ENCODE assay signal across 8 mouse cellular contexts in the genomic region with DNA sequence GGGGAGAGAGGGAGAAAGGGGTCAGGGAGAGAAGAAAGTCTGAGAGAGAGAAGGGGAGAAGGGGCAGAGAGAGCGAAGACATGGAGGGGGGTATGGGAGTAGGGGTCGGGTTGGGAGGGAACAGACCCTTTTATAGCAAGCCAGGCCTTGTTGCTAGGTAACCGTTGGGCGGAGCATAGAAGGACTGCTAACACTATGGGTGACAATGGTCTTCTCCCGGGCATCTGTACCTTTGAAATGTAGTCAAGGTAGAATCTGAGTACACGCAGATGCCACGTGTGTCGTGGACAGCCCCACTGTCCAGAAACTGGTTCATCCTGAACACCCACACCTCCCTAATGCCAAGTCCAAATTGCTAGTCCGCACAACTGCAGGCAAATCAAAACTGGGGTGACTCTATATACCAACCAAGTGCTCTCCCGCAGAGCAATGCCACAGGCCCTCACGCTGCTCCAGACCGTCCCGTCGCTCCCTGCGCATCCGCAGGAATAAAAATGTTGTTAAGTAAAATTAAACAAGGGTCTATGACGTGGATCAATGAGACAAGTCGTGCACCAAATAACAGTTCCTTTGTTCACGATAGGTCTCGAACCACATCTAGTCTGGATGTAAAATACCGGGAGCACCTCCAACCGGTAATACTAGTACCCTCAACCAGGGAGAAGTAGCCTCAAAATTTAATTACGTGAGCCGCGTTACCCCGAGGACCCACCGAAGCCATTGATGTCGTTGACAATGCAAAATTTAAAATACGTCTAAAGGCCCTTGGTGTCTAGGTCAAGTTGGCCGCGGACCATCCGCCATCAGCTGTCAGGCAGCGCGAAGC. TPM values are rescaled to one million over a fixed set of nuclear protein-coding genes. Genes with fewer than 3 reads are reported as not detected.
DNase-seq lines count a peak whose midpoint lies in the region; ATAC-seq lines count a peak whose summit lies in the region.

No protein-coding gene starts in this region.

- WGBS in kidney, embryonic 14.5 days, result 9% methylated on average over 34 of the region's 34 CpGs
- WGBS in embryonic facial prominence, embryonic 15.5 days, result 9% methylated on average over 34 of the region's 34 CpGs
- 7% methylated on average over 34 of the region's 34 CpGs for whole genome bisulfite sequencing in stomach, embryonic 16.5 days

- H3K9ac ChIP-seq in kidney, embryonic 14.5 days (ENCODE audit: low read depth, low read length), result peak overlapping the region; percentile 82
- H3K9ac ChIP-seq in embryonic facial prominence, embryonic 15.5 days, result peak overlapping the region; percentile 60
- peak overlapping the region; percentile 92 for H3K9ac ChIP-seq in stomach, embryonic 16.5 days (ENCODE audit: low read length)

- peak overlapping the region; percentile 76 for H3K4me3 ChIP-seq in kidney, embryonic 14.5 days (ENCODE audit: low read length)
- H3K4me3 ChIP-seq in embryonic facial prominence, embryonic 15.5 days (replicated peaks), result peak overlapping the region; percentile 93
- peak overlapping the region; percentile 84 for H3K4me3 ChIP-seq in stomach, embryonic 16.5 days (replicated peaks; ENCODE audit: low read length)

- H3K36me3 ChIP-seq in kidney, embryonic 14.5 days (ENCODE audit: control insufficient read depth, insufficient read depth, low read length), result peaks cover 20% of the 10 kb centered on the region
- H3K36me3 ChIP-seq in embryonic facial prominence, embryonic 15.5 days, result peaks cover 14% of the 10 kb centered on the region
- H3K36me3 ChIP-seq in stomach, embryonic 16.5 days (ENCODE audit: control insufficient read depth, insufficient read depth, low read length), result 0 out of 2 replicates have a peak, but pooled peaks cover 3% of the 10 kb centered on the region

- no peak overlapping the region for H3K27ac ChIP-seq in kidney, embryonic 14.5 days (ENCODE audit: low read depth, low read length)
- peak overlapping the region; percentile 94 for H3K27ac ChIP-seq in embryonic facial prominence, embryonic 15.5 days (replicated peaks)
- no peak overlapping the region for H3K27ac ChIP-seq in stomach, embryonic 16.5 days (ENCODE audit: low read length)

- no peak for DNase-seq in kidney, postnatal 14 days
- DNase-seq in ES-CJ7 (ENCODE audit: low read depth, low spot score), result peak; percentile 42
- DNase-seq in lung, postnatal 25 days (ENCODE audit: low spot score), result peak; percentile 1
- DNase-seq in adrenal gland, adult (ENCODE audit: inconsistent age in 2 of 2, low spot score in 1 of 2), result no peak

- H3K4me2 ChIP-seq in kidney, embryonic 14.5 days (replicated peaks; ENCODE audit: low read depth, low read length), result peak overlapping the region; percentile 73
- H3K4me2 ChIP-seq in embryonic facial prominence, embryonic 15.5 days (replicated peaks), result peak overlapping the region; percentile 74
- H3K4me2 ChIP-seq in stomach, embryonic 16.5 days (ENCODE audit: low read depth, low read length), result peak overlapping the region; percentile 68

- peaks cover 10% of the 10 kb centered on the region for H3K4me1 ChIP-seq in kidney, embryonic 14.5 days (ENCODE audit: control insufficient read depth, insufficient read depth, low read length)
- H3K4me1 ChIP-seq in embryonic facial prominence, embryonic 15.5 days, result peaks cover 19% of the 10 kb centered on the region
- H3K4me1 ChIP-seq in stomach, embryonic 16.5 days (ENCODE audit: control insufficient read depth, insufficient read depth, low read length), result peaks cover 16% of the 10 kb centered on the region

- H3K9me3 ChIP-seq in kidney, embryonic 14.5 days (ENCODE audit: control insufficient read depth, low read length), result no peaks in the 10 kb centered on the region
- H3K9me3 ChIP-seq in embryonic facial prominence, embryonic 15.5 days (replicated peaks), result no peaks in the 10 kb centered on the region
- no peaks in the 10 kb centered on the region for H3K9me3 ChIP-seq in stomach, embryonic 16.5 days (replicated peaks; ENCODE audit: control insufficient read depth, low read length)

- ATAC-seq in kidney, embryonic 14.5 days (ENCODE audit: low FRiP score, low TSS enrichment), result peak; percentile 25; the same call in 1 of the 2 replicates
- no peak for ATAC-seq in embryonic facial prominence, embryonic 15.5 days (ENCODE audit: insufficient number of reproducible peaks, low FRiP score, low TSS enrichment, low read depth)
- ATAC-seq in inflammation-experienced regulatory T-cells, adult 6 months, result peak; percentile 27
- ATAC-seq in stomach, embryonic 16.5 days (ENCODE audit: insufficient read depth, low FRiP score), result 0 out of 2 replicates have a peak, but pooled peaks have one; percentile 11

- no peaks in the 10 kb centered on the region for H3K27me3 ChIP-seq in kidney, embryonic 14.5 days (ENCODE audit: control insufficient read depth, insufficient read depth, low read length)
- H3K27me3 ChIP-seq in embryonic facial prominence, embryonic 15.5 days, result no peaks in the 10 kb centered on the region
- H3K27me3 ChIP-seq in stomach, embryonic 16.5 days (ENCODE audit: control insufficient read depth, insufficient read depth, low read length), result no peaks in the 10 kb centered on the region

RNA-seq across cellular contexts. Expression of gene Afg3l1, which starts 0.6 kb away (rescaled TPM):
- 36.2 and 43.2 TPM in 2 replicates for polyA plus RNA-seq in kidney, embryonic 14.5 days (2014; fragmentation: Nextera tagmentation; extraction: Ambion mirVana)
- 50.5 and 55.8 TPM in 2 replicates for polyA plus RNA-seq in embryonic facial prominence, embryonic 15.5 days (2015; fragmentation: Nextera tagmentation; extraction: Ambion mirVana)
- 10 to 100 TPM; 32.6 to 47.7 (median 36.1) TPM for polyA plus RNA-seq in inflammation-experienced regulatory T-cells, adult 6 months (2017; shearing (Covaris generic))
- 47.2 and 52.3 TPM in 2 replicates for polyA plus RNA-seq in stomach, embryonic 16.5 days (2015; fragmentation: Nextera tagmentation; extraction: Ambion mirVana)

RNA-seq across cellular contexts. Expression of gene Dbndd1, which starts 38.1 kb away (rescaled TPM):
- 3.4 and 4.8 TPM in 2 replicates for polyA plus RNA-seq in kidney, embryonic 14.5 days (2014; fragmentation: Nextera tagmentation; extraction: Ambion mirVana)
- polyA plus RNA-seq in embryonic facial prominence, embryonic 15.5 days (2015; fragmentation: Nextera tagmentation; extraction: Ambion mirVana), result 10.0 and 11.2 TPM in 2 replicates
- 1 to 10 TPM in 1 of 3 experiments, under 1 TPM in 2; 0.47 to 1.2 (median 0.54) TPM for polyA plus RNA-seq in inflammation-experienced regulatory T-cells, adult 6 months (2017; shearing (Covaris generic))
- polyA plus RNA-seq in stomach, embryonic 16.5 days (2015; fragmentation: Nextera tagmentation; extraction: Ambion mirVana), result 3.2 TPM in 2 replicates

RNA-seq across cellular contexts. Expression of gene Gas8, which starts 41.5 kb away (rescaled TPM):
- 32.9 and 36.2 TPM in 2 replicates for polyA plus RNA-seq in kidney, embryonic 14.5 days (2014; fragmentation: Nextera tagmentation; extraction: Ambion mirVana)
- 33.8 and 36.7 TPM in 2 replicates for polyA plus RNA-seq in embryonic facial prominence, embryonic 15.5 days (2015; fragmentation: Nextera tagmentation; extraction: Ambion mirVana)
- polyA plus RNA-seq in inflammation-experienced regulatory T-cells, adult 6 months (2017; shearing (Covaris generic)), result 10 to 100 TPM in 1 of 3 experiments, 1 to 10 TPM in 2; 6.4 to 10.1 (median 7.3) TPM
- 24.7 and 25.9 TPM in 2 replicates for polyA plus RNA-seq in stomach, embryonic 16.5 days (2015; fragmentation: Nextera tagmentation; extraction: Ambion mirVana)

RNA-seq across cellular contexts. Expression of gene Def8, which starts 53.8 kb away (rescaled TPM):
- 24.2 and 35.7 TPM in 2 replicates for polyA plus RNA-seq in kidney, embryonic 14.5 days (2014; fragmentation: Nextera tagmentation; extraction: Ambion mirVana)
- polyA plus RNA-seq in embryonic facial prominence, embryonic 15.5 days (2015; fragmentation: Nextera tagmentation; extraction: Ambion mirVana), result 40.4 and 40.5 TPM in 2 replicates
- polyA plus RNA-seq in inflammation-experienced regulatory T-cells, adult 6 months (2017; shearing (Covaris generic)), result 1 to 10 TPM; 7.7 to 7.9 (median 7.8) TPM
- polyA plus RNA-seq in stomach, embryonic 16.5 days (2015; fragmentation: Nextera tagmentation; extraction: Ambion mirVana), result 27.0 and 30.5 TPM in 2 replicates

Comparison
In these comparisons a context has a peak if more than half of its experiments do, and no peak if none do; other contexts are left out.
1. DNase-seq: peak in ES-CJ7 (single experiment) and lung, postnatal 25 days (single experiment); none in kidney, postnatal 14 days (single experiment) and adrenal gland, adult (0 of 2).
2. Peak in every context shown above with its lines, with median percentiles within 50 percentile points of each other: H3K4me2 ChIP-seq, H3K4me3 ChIP-seq and H3K9ac ChIP-seq.